Mouse (Mus musculus): ENCODE data around the gene Cyp2u1.

The Cyp2u1 gene

GRCm38 (mm10) chr3:131251601-131252000 is 51.4 kb downstream of the Cyp2u1 start:
- no peak for DNase-seq

- DNase-seq = no peak
Observed at GRCm38 (mm10) chr3:131250978-131251377, 52.0 kb downstream of the Cyp2u1 start.

GRCm38 (mm10) chr3:131250283-131250682 is 52.7 kb downstream of the Cyp2u1 start:
- no peak for DNase-seq

- no peak for DNase-seq
Observed at GRCm38 (mm10) chr3:131248444-131248843, 54.6 kb downstream of the Cyp2u1 start.

GRCm38 (mm10) chr3:131247851-131248250 is 55.2 kb downstream of the Cyp2u1 start:
- DNase-seq = no peak

GRCm38 (mm10) chr3:131247447-131247846 is 55.6 kb downstream of the Cyp2u1 start:
- DNase-seq = peak in 1 of 2 experiments; percentile 46

- DNase-seq = peak; percentile 46 to 75
Observed at GRCm38 (mm10) chr3:131246579-131247046, 56.4 kb downstream of the Cyp2u1 start.

GRCm38 (mm10) chr3:131245766-131246578 is 57.1 kb downstream of the Cyp2u1 start:
- DNase-seq = peak; percentile 77 to 78

Measured in kidney, postnatal 25 days (tissue).